Mouse (Mus musculus): ENCODE data around the gene Ranbp17. TPM values are rescaled to one million over a fixed set of nuclear protein-coding genes. Genes with fewer than 3 reads are reported as not detected.
"Not testable (repeated sequence)": the region's sequence is repeated elsewhere in the genome, so short reads cannot be mapped to it uniquely, and the experiment has no call there.

The Ranbp17 gene
- polyA plus RNA-seq, 1 experiment from 2014 or later = 8.9 TPM

DNA sequence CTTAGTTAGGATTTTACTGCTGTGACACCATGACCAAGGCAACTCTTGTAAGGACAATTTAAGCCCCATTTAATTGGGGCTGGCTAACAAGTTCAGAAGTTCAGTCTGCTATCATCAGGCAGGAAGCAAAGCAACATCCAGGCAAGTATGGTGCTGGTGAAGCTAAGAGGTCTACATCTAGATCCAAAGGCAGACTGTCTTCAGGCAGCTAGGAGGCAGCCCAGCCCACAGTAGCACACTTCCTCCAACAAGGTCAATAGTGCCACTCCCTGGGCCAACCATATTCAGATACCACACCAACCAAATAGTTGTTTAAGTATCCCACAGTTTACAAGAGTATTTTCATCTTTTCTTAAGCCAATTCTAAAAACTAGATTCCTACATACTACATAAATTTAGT is 4.1 kb downstream of the Ranbp17 start:
- no peak overlapping the region for H3K9ac ChIP-seq
- H3K27ac ChIP-seq = no peak overlapping the region
- ATAC-seq (ENCODE audit: low FRiP score) = no peak
- H3K27me3 ChIP-seq = no peaks in the 10 kb centered on the region
- H3K36me3 ChIP-seq = no peaks in the 10 kb centered on the region
- H3K4me1 ChIP-seq (replicated peaks) = peaks cover 8% of the 10 kb centered on the region
- no peak overlapping the region for H3K4me2 ChIP-seq
- no peaks in the 10 kb centered on the region for H3K9me3 ChIP-seq
- no peak overlapping the region for H3K4me3 ChIP-seq

DNA sequence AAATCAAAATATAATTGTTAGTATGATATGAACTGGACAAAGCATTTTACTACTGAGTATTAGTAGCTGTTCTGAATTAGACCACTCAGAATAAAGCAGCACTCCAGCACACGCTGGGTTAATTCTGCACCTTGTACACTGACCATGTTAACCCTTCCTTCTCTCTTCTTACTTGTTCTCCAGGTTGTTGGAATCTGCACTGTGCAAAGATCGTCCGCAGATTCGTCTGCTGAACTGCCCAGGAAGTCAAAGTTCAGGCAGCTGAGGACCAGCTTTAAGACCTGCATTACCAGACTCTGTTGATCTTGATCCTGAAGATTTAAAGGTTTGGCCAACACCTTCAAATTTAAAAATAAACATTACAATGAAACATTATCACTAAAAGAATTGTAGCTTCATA is 27.8 kb downstream of the Ranbp17 start:
- Histone ChIP-seq H3K9me3 (no peaks in the 10 kb centered on the region), H3K27me3 (no peaks in the 10 kb centered on the region), H3K4me1 (replicated peaks) (no peaks in the 10 kb centered on the region), H3K36me3 (peaks cover 15% of the 10 kb centered on the region), H3K27ac (no peak overlapping the region), H3K4me3 (no peak overlapping the region), H3K4me2 (no peak overlapping the region), H3K9ac (no peak overlapping the region)
- ATAC-seq (ENCODE audit: low FRiP score) = no peak
- WGBS = 84% methylated on average over 4 of the region's 4 CpGs

DNA sequence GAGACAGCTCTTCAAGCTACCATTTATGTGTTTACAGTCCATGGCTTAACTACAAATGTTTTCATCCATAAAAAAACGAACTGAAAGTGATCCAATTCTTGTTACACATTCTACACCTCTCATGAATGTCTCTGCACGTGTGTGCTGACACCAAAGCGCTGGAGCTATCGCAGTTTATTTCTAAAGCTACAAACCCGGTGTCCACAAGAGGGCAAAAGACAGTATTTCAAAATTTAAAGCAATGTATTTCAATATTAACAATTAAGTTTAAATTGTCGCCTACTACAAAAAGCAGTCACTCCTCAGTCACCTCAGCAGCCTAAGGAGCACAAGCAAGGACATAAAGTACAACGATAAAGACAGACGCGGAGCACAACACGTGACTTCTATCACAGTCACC is 33.1 kb downstream of the Ranbp17 start:
- no peaks in the 10 kb centered on the region for H3K4me1 ChIP-seq (replicated peaks)
- no peak for ATAC-seq (ENCODE audit: low FRiP score)
- no peaks in the 10 kb centered on the region for H3K27me3 ChIP-seq
- H3K9ac ChIP-seq = no peak overlapping the region
- H3K9me3 ChIP-seq = no peaks in the 10 kb centered on the region
- no peak overlapping the region for H3K4me2 ChIP-seq
- 90% methylated on average over 10 of the region's 10 CpGs for WGBS
- H3K27ac ChIP-seq = no peak overlapping the region
- no peak overlapping the region for H3K4me3 ChIP-seq
- H3K36me3 ChIP-seq = peaks cover 7% of the 10 kb centered on the region

DNA sequence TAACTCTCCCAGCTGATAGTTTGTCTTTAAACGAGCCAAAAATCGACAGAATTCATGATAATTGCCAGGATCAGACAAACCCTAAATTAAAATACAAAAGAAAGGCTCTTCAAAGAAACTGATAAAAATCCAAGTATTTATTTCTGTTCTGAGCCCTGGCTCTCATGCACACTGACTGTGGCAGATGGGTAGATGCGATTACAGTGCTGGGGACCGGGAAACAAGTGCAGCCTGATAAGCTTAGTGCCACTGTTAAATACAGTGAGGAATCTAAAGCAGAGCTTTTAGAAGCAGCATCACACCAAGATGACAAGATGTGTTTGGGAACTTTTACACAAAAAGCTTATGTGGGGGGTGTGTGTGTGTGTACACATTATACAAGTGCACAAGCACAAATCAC is 34.3 kb downstream of the Ranbp17 start:
- no peaks in the 10 kb centered on the region for H3K9me3 ChIP-seq
- WGBS = 91% methylated on average over 4 of the region's 4 CpGs

DNA sequence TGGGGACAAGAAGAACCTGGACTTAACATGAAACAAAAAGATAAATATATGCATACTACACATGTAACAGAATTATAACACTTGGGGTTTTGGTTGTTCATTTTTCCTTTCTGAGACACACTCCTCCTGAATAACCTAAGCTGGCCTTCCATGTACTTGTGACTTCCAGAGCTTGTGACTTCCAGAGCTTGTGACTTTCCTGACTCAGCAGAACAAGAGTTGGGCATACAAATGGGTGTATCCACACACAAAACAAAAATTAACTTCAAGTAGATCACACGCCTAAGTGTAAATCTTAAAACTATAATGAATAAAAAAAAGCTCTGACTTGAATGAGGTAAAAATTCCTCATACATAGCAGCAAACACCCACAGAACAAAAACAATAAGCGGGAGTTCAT is 36.9 kb downstream of the Ranbp17 start:
- H3K27ac ChIP-seq = no peak overlapping the region
- no peaks in the 10 kb centered on the region for H3K4me1 ChIP-seq (replicated peaks)
- H3K4me3 ChIP-seq = no peak overlapping the region
- WGBS = 92% methylated on average over 2 of the region's 2 CpGs
- no peak overlapping the region for H3K9ac ChIP-seq
- no peak for ATAC-seq (ENCODE audit: low FRiP score)
- peaks cover 9% of the 10 kb centered on the region for H3K36me3 ChIP-seq
- H3K4me2 ChIP-seq = no peak overlapping the region
- H3K9me3 ChIP-seq = no peaks in the 10 kb centered on the region
- H3K27me3 ChIP-seq = no peaks in the 10 kb centered on the region

More for the DNA sequence above, 34.3 kb downstream of the Ranbp17 start:
- no peak overlapping the region for H3K4me2 ChIP-seq
- no peaks in the 10 kb centered on the region for H3K4me1 ChIP-seq (replicated peaks)
- no peak overlapping the region for H3K27ac ChIP-seq
- peaks cover 10% of the 10 kb centered on the region for H3K36me3 ChIP-seq
- H3K27me3 ChIP-seq = no peaks in the 10 kb centered on the region
- ATAC-seq (ENCODE audit: low FRiP score) = no peak
- no peak overlapping the region for H3K4me3 ChIP-seq
- H3K9ac ChIP-seq = no peak overlapping the region

DNA sequence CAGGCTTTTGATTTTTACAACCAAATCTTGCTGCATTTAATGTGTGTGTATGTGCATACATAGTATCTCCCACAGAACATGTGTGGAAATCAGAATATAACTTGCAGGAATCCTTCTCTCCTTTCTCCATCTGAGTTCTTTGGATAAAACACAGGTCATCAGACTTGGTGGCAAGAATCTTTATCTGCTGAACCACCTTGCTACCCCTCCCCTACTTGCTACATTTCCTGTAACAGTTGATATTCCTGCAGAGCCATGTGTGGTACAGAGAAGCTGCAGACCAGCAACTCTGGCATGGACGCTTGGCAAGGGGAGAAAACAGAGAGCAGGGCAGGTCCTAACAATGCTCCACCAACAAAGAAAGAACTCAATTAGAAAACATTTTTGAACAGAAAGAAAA is 52.4 kb downstream of the Ranbp17 start:
- Histone ChIP-seq H3K36me3 (0 out of 2 replicates have a peak, but pooled peaks cover 2% of the 10 kb centered on the region), H3K27me3 (no peaks in the 10 kb centered on the region), H3K27ac (no peak overlapping the region), H3K9me3 (no peaks in the 10 kb centered on the region), H3K4me1 (replicated peaks) (no peaks in the 10 kb centered on the region), H3K9ac (no peak overlapping the region), H3K4me2 (no peak overlapping the region), H3K4me3 (no peak overlapping the region)
- 65% methylated on average over 1 of the region's 1 CpGs for WGBS
- ATAC-seq (ENCODE audit: low FRiP score) = no peak

DNA sequence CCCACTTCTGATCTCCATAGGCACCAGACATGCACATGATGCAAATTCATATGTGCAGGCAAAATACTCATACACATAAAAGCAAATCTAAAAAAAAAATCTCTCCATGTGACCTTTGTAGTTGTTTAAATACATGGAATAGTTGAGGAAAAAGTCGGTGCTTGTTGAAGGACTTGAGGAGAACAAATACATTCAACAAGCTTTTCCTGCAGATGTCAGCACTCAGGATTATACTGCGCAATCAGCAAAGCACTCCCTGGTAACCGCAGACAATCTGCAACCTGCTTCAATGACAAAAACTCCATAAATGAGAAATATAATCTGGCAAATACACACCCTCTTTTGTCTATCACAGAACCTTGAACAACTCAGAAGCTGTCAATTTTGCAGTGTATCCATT is 59.5 kb downstream of the Ranbp17 start:
- ATAC-seq (ENCODE audit: low FRiP score) = no peak
- H3K4me2 ChIP-seq = no peak overlapping the region
- no peaks in the 10 kb centered on the region for H3K9me3 ChIP-seq
- H3K27ac ChIP-seq = no peak overlapping the region
- no peak overlapping the region for H3K4me3 ChIP-seq
- WGBS = 96% methylated on average over 3 of the region's 3 CpGs
- H3K27me3 ChIP-seq = no peaks in the 10 kb centered on the region
- no peaks in the 10 kb centered on the region for H3K36me3 ChIP-seq
- no peaks in the 10 kb centered on the region for H3K4me1 ChIP-seq (replicated peaks)
- no peak overlapping the region for H3K9ac ChIP-seq

DNA sequence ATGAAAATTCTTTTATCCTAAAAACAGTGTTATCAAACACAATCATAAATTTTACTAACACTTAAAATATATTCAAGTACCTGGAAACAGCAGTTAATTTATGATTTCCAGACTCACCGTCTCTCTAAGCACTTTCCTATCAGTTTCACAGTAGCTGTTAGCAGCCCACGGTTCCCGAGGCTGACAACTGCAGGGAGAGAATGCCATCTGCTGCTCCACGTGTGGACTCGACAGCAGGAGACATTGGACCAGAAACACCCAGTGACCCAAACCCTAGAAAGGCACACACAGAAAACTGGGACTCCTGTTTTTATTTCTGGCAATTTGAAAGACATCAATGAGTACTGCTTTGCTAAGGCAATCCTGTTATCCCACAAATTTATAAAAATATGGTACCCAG is 79.7 kb downstream of the Ranbp17 start:
- Histone ChIP-seq H3K27me3 (no peaks in the 10 kb centered on the region), H3K4me1 (replicated peaks) (no peaks in the 10 kb centered on the region), H3K27ac (no peak overlapping the region), H3K9me3 (no peaks in the 10 kb centered on the region), H3K9ac (no peak overlapping the region), H3K4me3 (no peak overlapping the region), H3K36me3 (no peaks in the 10 kb centered on the region), H3K4me2 (no peak overlapping the region)
- WGBS = 36% methylated on average over 5 of the region's 5 CpGs
- no peak for ATAC-seq (ENCODE audit: low FRiP score)

DNA sequence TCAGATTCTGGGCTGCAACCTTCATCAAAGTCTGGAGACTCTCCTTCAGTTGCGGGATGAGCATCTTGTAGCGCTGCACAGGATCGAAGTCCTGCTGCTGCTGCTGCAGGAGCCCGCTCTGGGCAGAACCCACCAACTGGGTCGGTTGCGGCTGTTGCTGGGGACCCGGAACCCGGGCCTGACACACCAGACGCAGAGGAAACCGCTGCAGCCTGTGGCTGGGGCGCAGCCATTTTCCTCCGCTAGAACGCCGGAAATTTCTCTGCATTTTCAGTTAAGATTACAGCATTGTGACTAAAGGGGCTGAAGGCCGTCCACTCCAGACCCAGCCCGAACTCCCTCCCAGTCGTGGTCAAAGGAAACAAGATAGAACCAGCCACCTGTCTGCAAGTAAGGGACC is 85.3 kb downstream of the Ranbp17 start:
- ATAC-seq (ENCODE audit: low FRiP score); H3K4me1 ChIP-seq (replicated peaks); H3K4me3 ChIP-seq; H3K9ac ChIP-seq; H3K27ac ChIP-seq; H3K36me3 ChIP-seq; H3K9me3 ChIP-seq; H3K4me2 ChIP-seq; H3K27me3 ChIP-seq: not testable (repeated sequence)
- 96% methylated on average over 17 of the region's 17 CpGs for WGBS

DNA sequence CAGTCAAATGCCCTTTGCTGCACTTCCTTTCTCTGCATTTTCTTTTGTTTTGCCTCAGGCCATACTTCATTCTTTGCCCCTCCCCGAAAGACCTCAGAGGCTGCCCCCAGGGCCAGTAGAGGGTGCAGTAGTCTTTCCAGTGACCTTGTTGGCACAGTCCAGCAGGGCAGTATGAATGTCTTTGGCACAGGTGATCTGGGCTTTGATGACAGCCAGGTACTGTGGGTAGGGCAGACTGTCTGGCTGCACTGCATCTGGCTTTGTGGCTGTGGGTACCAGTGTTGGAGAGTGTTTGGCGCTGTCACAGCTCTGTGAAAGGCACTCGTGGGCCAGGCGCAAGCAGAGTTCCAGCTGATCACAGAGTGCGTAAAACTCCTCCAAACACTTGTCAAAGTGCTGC is 85.8 kb downstream of the Ranbp17 start:
- not testable (repeated sequence) for H3K27ac ChIP-seq; H3K9me3 ChIP-seq; H3K4me1 ChIP-seq (replicated peaks); H3K4me2 ChIP-seq; H3K36me3 ChIP-seq; H3K4me3 ChIP-seq; H3K27me3 ChIP-seq; H3K9ac ChIP-seq; ATAC-seq (ENCODE audit: low FRiP score)
- 89% methylated on average over 5 of the region's 5 CpGs for WGBS

DNA sequence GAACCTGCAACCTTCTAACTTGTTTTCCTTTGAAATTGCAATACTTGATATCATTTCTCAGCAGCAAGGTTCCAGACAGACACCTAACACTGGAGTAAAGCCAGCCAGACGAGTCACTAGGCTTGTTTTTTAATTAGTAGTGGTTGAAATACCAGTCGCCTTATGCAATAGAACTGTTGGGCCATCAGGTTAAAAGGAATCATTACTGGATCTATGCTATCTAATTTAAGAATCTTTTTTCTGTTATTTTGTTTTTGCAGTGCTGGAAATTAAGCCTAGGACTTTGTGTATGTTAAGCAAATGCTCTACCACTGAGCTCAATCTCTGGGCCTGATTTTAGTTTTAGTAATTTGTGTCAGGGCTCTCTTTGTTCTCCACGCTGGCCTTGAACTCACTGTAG is 91.3 kb downstream of the Ranbp17 start:
- Histone ChIP-seq H3K9ac (no peak overlapping the region), H3K4me3 (no peak overlapping the region), H3K4me1 (replicated peaks) (no peaks in the 10 kb centered on the region), H3K4me2 (no peak overlapping the region), H3K9me3 (no peaks in the 10 kb centered on the region), H3K36me3 (no peaks in the 10 kb centered on the region), H3K27ac (no peak overlapping the region), H3K27me3 (no peaks in the 10 kb centered on the region)
- 90% methylated on average over 3 of the region's 3 CpGs for WGBS
- no peak for ATAC-seq (ENCODE audit: low FRiP score)

DNA sequence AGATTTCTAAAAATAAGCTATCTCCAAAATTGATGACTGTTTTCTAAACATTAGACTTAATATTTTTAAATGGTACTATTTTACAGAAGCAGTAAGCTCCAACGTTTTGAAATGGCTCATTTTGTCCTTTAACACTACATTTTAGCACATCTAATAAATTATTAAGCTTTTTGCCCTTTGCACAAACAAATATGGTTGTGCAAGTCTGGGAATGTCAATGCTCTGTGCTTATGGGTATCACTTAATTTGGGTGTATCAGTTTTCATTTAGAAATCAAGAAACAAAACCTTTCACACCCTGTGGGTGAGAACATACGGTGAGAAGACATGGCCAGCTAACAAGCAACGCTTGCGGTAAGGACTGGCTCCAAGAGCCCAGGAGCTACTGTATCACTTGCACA is 108.9 kb downstream of the Ranbp17 start:
- H3K4me1 ChIP-seq (replicated peaks) = no peaks in the 10 kb centered on the region
- H3K9me3 ChIP-seq = no peaks in the 10 kb centered on the region
- H3K4me2 ChIP-seq = no peak overlapping the region
- 89% methylated on average over 4 of the region's 4 CpGs for WGBS
- H3K4me3 ChIP-seq = no peak overlapping the region
- no peaks in the 10 kb centered on the region for H3K27me3 ChIP-seq
- H3K36me3 ChIP-seq = no peaks in the 10 kb centered on the region
- no peak overlapping the region for H3K27ac ChIP-seq
- H3K9ac ChIP-seq = no peak overlapping the region
- no peak for ATAC-seq (ENCODE audit: low FRiP score)

DNA sequence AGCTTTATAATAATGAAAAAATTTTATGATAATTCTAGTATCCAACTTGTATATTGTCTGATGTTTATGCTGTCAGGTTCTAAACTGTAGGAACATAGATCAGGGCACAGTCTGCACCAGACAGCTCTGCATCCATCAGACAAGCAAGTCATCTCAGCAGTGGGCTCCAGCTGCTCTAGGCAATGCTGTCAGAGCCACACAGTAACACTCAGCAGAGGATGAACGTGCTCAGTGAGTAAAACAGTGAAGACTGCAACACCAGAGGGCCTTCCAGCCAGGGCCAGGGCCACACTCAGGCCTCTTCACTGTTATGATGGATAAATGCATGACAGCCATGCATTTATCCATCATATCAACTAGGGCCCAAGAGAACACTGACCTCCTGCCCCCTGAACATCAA is 114.2 kb downstream of the Ranbp17 start:
- H3K9me3 ChIP-seq = no peaks in the 10 kb centered on the region
- peak overlapping the region; percentile 64; the same call in 1 of the 2 replicates for H3K27ac ChIP-seq
- H3K4me2 ChIP-seq = no peak overlapping the region
- H3K4me1 ChIP-seq (replicated peaks) = peaks cover 4% of the 10 kb centered on the region
- 35% methylated on average over 1 of the region's 1 CpGs for WGBS
- no peak overlapping the region for H3K4me3 ChIP-seq
- H3K27me3 ChIP-seq = no peaks in the 10 kb centered on the region
- 0 out of 2 replicates have a peak overlapping the region, but pooled peaks have one; percentile 36 for H3K9ac ChIP-seq
- ATAC-seq (ENCODE audit: low FRiP score) = 0 out of 2 replicates have a peak, but pooled peaks have one; percentile 46
- no peaks in the 10 kb centered on the region for H3K36me3 ChIP-seq

DNA sequence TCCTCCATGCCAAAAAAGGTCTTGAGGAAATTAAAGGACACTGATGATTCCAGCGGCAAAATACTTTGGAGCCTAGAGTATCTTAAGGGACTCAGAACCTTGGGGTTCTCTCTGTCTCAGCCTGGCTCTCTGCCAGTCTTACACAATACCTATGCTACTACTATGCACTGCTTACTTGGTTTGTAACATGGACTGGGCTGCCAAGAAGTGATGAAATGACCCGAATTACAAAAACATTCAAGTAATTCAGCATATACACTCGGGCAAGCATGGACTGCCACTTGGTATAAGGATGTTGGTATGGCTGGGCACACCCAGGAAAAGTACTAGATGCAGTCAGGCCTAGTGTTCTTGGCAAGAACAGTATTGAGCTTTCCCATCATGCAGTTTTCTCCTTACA is 114.8 kb downstream of the Ranbp17 start:
- no peaks in the 10 kb centered on the region for H3K9me3 ChIP-seq
- ATAC-seq (ENCODE audit: low FRiP score) = no peak
- H3K4me3 ChIP-seq = no peak overlapping the region
- no peaks in the 10 kb centered on the region for H3K27me3 ChIP-seq
- WGBS = 79% methylated on average over 3 of the region's 3 CpGs
- H3K9ac ChIP-seq = no peak overlapping the region
- no peaks in the 10 kb centered on the region for H3K36me3 ChIP-seq
- H3K4me1 ChIP-seq (replicated peaks) = peaks cover 4% of the 10 kb centered on the region
- H3K4me2 ChIP-seq = no peak overlapping the region
- H3K27ac ChIP-seq = no peak overlapping the region
